Mouse (Mus musculus): ENCODE measurements at regions not wholly inside any gene's neighbourhood (a gene's known extent, or its start where the extent isn't known, plus 50 kb on each side); places are given as distances from the start of the nearest gene placed in this dataset.

GRCm38 (mm10) chr11:39550066-39550465, 1144.9 kb downstream of the Mat2b start:
- Histone ChIP-seq H3K4me1 (ENCODE audit: control insufficient read depth, insufficient read depth, low read length) (no peaks in the 10 kb centered on the region), H3K9ac (ENCODE audit: low read depth, low read length) (no peak overlapping the region), H3K27me3 (replicated peaks; ENCODE audit: control insufficient read depth, insufficient read depth, low read length) (no peaks in the 10 kb centered on the region), H3K4me2 (ENCODE audit: low read depth, low read length) (no peak overlapping the region), H3K27ac (ENCODE audit: low read length) (no peak overlapping the region), H3K36me3 (ENCODE audit: control insufficient read depth, insufficient read depth, low read length) (no peaks in the 10 kb centered on the region), H3K9me3 (ENCODE audit: control insufficient read depth, low read length) (no peaks in the 10 kb centered on the region), H3K4me3 (ENCODE audit: low read length) (no peak overlapping the region)
- 73% methylated on average over 3 of the region's 3 CpGs for WGBS
- ATAC-seq = no peak

DNA sequence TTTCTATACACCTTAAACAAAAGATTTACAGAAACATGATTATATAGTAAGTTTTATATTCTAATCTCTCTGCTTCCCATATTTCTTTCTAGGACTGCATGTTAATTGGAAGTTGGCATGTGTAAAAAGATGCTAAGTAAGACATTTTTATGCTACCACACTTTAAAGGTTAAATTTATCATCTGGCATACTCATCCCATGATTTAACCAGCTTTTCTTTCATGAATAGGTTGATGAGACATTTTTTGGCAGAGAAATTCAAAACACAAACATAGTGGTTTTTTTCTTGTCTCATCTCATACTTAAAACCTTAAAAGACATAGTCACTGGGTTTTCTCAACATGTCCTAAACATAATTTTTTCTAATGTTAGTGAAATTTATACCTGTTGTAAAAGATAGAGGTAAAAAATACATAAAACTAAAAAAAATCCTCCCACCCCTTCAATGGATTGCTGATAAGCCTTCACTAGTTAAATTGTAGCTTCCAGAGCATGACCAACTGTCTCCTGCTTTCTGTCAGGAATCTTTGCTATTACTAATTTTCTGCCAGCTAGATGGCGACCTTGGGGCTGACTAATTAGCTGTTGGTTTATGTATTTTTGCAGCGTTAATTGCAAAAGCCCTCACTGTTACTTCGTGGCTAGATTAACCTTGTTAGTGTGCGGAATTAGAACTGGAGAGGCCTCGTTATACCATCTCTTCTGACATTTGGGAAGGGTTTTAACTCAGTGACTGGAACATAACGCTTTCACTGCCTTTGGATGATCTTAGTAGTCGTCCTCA, 1169.9 kb downstream of the Mat2b start:
- 58% methylated on average over 7 of the region's 7 CpGs for WGBS
- no peaks in the 10 kb centered on the region for H3K27me3 ChIP-seq (replicated peaks; ENCODE audit: control insufficient read depth, insufficient read depth, low read length)

GRCm38 (mm10) chr11:39495253-39495652, 1199.8 kb downstream of the Mat2b start:
- Histone ChIP-seq H3K4me2 (ENCODE audit: low read depth, low read length) (no peak overlapping the region), H3K9ac (ENCODE audit: low read depth, low read length) (no peak overlapping the region), H3K27me3 (replicated peaks; ENCODE audit: control insufficient read depth, insufficient read depth, low read length) (no peaks in the 10 kb centered on the region), H3K36me3 (ENCODE audit: control insufficient read depth, insufficient read depth, low read length) (no peaks in the 10 kb centered on the region), H3K4me1 (ENCODE audit: control insufficient read depth, insufficient read depth, low read length) (no peaks in the 10 kb centered on the region), H3K4me3 (ENCODE audit: low read length) (no peak overlapping the region), H3K9me3 (ENCODE audit: control insufficient read depth, low read length) (no peaks in the 10 kb centered on the region), H3K27ac (ENCODE audit: low read length) (no peak overlapping the region)
- WGBS = 36% methylated on average over 4 of the region's 4 CpGs
- no peak for ATAC-seq

More for the DNA sequence above, 1169.9 kb downstream of the Mat2b start:
- Histone ChIP-seq H3K36me3 (ENCODE audit: control insufficient read depth, insufficient read depth, low read length) (no peaks in the 10 kb centered on the region), H3K4me3 (ENCODE audit: low read length) (no peak overlapping the region), H3K27ac (ENCODE audit: low read length) (no peak overlapping the region), H3K9me3 (ENCODE audit: control insufficient read depth, low read length) (no peaks in the 10 kb centered on the region), H3K4me1 (ENCODE audit: control insufficient read depth, insufficient read depth, low read length) (no peaks in the 10 kb centered on the region), H3K9ac (ENCODE audit: low read depth, low read length) (no peak overlapping the region), H3K4me2 (ENCODE audit: low read depth, low read length) (no peak overlapping the region)
- no peak for ATAC-seq

DNA sequence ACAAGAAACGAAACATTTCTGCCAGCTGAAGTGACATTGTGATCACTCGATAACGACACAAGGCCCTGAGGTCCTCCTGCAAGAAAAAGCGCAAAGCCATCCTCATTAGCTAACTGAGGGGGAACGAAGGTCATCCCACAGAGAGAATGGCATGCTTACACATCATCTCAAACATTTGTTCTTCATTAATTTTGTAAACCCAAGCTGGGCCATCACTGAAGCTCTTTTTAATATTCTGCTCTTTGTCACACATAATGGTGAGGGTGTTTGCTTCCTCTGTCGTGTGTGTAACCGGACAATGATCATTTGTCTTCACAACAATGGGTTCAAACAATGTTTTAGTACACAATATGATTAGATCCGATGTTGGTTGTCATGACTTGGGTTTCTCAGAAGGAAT, 1217.9 kb downstream of the Mat2b start:
- Histone ChIP-seq H3K4me1 (ENCODE audit: control insufficient read depth, insufficient read depth, low read length) (no peaks in the 10 kb centered on the region), H3K27me3 (replicated peaks; ENCODE audit: control insufficient read depth, insufficient read depth, low read length) (no peaks in the 10 kb centered on the region), H3K4me2 (ENCODE audit: low read depth, low read length) (no peak overlapping the region), H3K9ac (ENCODE audit: low read depth, low read length) (no peak overlapping the region), H3K27ac (ENCODE audit: low read length) (no peak overlapping the region), H3K4me3 (ENCODE audit: low read length) (no peak overlapping the region), H3K36me3 (ENCODE audit: control insufficient read depth, insufficient read depth, low read length) (no peaks in the 10 kb centered on the region), H3K9me3 (ENCODE audit: control insufficient read depth, low read length) (no peaks in the 10 kb centered on the region)
- ATAC-seq = no peak
- WGBS = 66% methylated on average over 8 of the region's 8 CpGs

DNA sequence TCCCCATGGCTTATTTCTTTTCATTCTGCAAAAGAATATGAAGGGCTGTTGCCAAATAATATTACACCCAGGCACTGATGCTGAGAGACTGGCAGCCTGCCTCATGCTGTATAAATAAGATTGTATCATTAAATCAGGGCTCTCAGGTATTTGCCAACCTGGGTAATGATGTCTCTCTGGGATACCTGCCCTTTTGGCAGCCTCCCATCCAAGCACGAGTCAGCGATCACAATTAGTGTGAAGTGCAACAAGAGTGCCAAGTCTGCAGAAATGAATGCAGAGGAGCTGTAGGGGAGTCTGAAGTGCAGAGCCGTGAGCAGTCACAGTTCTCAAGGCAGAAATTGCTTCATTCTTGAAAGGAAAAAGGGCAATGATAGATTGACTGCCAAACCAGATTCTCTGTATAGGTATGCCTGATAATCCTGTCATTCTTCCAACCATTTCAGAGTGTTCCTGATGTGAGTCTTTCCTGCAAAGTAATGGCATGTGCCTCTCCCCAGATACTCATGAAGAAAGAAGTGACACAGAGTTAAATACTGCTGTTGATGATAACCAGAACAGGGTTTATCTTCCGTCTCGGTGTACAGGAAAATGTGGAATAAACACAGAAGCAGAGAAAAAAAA, 1241.6 kb downstream of the Mat2b start:
- H3K4me3 ChIP-seq (ENCODE audit: low read length) = no peak overlapping the region
- H3K27me3 ChIP-seq (replicated peaks; ENCODE audit: control insufficient read depth, insufficient read depth, low read length) = no peaks in the 10 kb centered on the region
- H3K4me2 ChIP-seq (ENCODE audit: low read depth, low read length) = no peak overlapping the region
- WGBS = 51% methylated on average over 5 of the region's 5 CpGs
- no peak overlapping the region for H3K9ac ChIP-seq (ENCODE audit: low read depth, low read length)
- H3K9me3 ChIP-seq (ENCODE audit: control insufficient read depth, low read length) = no peaks in the 10 kb centered on the region
- H3K27ac ChIP-seq (ENCODE audit: low read length) = no peak overlapping the region
- no peaks in the 10 kb centered on the region for H3K36me3 ChIP-seq (ENCODE audit: control insufficient read depth, insufficient read depth, low read length)
- no peaks in the 10 kb centered on the region for H3K4me1 ChIP-seq (ENCODE audit: control insufficient read depth, insufficient read depth, low read length)
- ATAC-seq = no peak

DNA sequence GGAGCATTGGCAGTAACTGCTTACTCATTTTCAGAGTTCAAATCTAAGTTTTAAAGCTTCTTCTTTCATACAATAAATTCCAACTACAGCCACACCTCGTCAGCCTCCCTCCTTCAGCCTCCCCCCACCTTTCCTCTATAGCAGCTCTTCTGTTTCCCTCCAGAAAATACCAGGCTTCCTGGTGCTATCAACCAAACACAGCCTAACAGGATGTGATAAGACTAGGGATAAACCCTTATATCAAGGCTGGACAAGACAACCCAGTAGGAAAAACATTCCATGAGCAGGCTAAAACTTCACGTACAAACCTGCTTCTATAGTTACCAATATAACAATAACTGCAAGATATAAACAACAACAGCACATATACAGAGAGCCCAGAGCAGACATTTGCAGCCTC, 1248.6 kb downstream of the Mat2b start:
- no peaks in the 10 kb centered on the region for H3K9me3 ChIP-seq (ENCODE audit: control insufficient read depth, low read length)
- no peak for ATAC-seq
- H3K27ac ChIP-seq (ENCODE audit: low read length) = no peak overlapping the region
- H3K4me3 ChIP-seq (ENCODE audit: low read length) = no peak overlapping the region
- H3K4me2 ChIP-seq (ENCODE audit: low read depth, low read length) = no peak overlapping the region
- no peaks in the 10 kb centered on the region for H3K27me3 ChIP-seq (replicated peaks; ENCODE audit: control insufficient read depth, insufficient read depth, low read length)
- no peak overlapping the region for H3K9ac ChIP-seq (ENCODE audit: low read depth, low read length)
- no peaks in the 10 kb centered on the region for H3K36me3 ChIP-seq (ENCODE audit: control insufficient read depth, insufficient read depth, low read length)
- WGBS = 58% methylated on average over 2 of the region's 2 CpGs
- no peaks in the 10 kb centered on the region for H3K4me1 ChIP-seq (ENCODE audit: control insufficient read depth, insufficient read depth, low read length)

GRCm38 (mm10) chr11:39411691-39412090, 1283.3 kb downstream of the Mat2b start:
- no peak overlapping the region for H3K9ac ChIP-seq (ENCODE audit: low read depth, low read length)
- H3K27me3 ChIP-seq (replicated peaks; ENCODE audit: control insufficient read depth, insufficient read depth, low read length) = no peaks in the 10 kb centered on the region
- ATAC-seq = no peak
- no peak overlapping the region for H3K27ac ChIP-seq (ENCODE audit: low read length)
- no peak overlapping the region for H3K4me2 ChIP-seq (ENCODE audit: low read depth, low read length)
- H3K4me1 ChIP-seq (ENCODE audit: control insufficient read depth, insufficient read depth, low read length) = no peaks in the 10 kb centered on the region
- H3K4me3 ChIP-seq (ENCODE audit: low read length) = no peak overlapping the region
- WGBS = 83% methylated on average over 2 of the region's 2 CpGs
- H3K36me3 ChIP-seq (ENCODE audit: control insufficient read depth, insufficient read depth, low read length) = no peaks in the 10 kb centered on the region
- H3K9me3 ChIP-seq (ENCODE audit: control insufficient read depth, low read length) = no peaks in the 10 kb centered on the region

- no peak overlapping the region for H3K4me2 ChIP-seq (ENCODE audit: low read depth, low read length)
- WGBS = 87% methylated on average over 2 of the region's 2 CpGs
- H3K36me3 ChIP-seq (ENCODE audit: control insufficient read depth, insufficient read depth, low read length) = no peaks in the 10 kb centered on the region
- no peak overlapping the region for H3K27ac ChIP-seq (ENCODE audit: low read length)
- H3K4me1 ChIP-seq (ENCODE audit: control insufficient read depth, insufficient read depth, low read length) = no peaks in the 10 kb centered on the region
- no peaks in the 10 kb centered on the region for H3K27me3 ChIP-seq (replicated peaks; ENCODE audit: control insufficient read depth, insufficient read depth, low read length)
- H3K9ac ChIP-seq (ENCODE audit: low read depth, low read length) = no peak overlapping the region
- H3K9me3 ChIP-seq (ENCODE audit: control insufficient read depth, low read length) = no peaks in the 10 kb centered on the region
- H3K4me3 ChIP-seq (ENCODE audit: low read length) = no peak overlapping the region
- no peak for ATAC-seq
These were observed 1283.8 kb downstream of the Mat2b start for GRCm38 (mm10) chr11:39411182-39411581.

DNA sequence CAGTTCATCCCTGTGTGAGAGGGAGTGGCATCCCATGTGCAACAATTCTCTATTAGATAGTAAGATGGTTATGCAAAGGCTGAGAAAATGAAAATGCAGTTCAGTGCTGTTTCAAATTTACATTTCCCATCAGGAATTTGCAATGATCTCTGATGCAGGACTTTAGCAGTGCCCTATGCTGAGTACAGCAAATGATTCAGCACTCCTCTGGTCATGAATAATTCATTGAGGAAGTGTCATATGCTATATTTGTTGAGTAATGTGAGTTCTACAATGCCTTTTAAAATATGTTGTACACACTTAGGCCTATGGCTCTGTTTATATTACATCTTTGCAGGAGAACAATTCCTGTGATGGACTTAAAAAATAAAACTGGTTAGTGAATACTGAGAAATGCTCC, 1330.2 kb downstream of the Mat2b start:
- H3K36me3 ChIP-seq (ENCODE audit: control insufficient read depth, insufficient read depth, low read length) = no peaks in the 10 kb centered on the region
- ATAC-seq = no peak
- no peaks in the 10 kb centered on the region for H3K27me3 ChIP-seq (replicated peaks; ENCODE audit: control insufficient read depth, insufficient read depth, low read length)
- no peaks in the 10 kb centered on the region for H3K4me1 ChIP-seq (ENCODE audit: control insufficient read depth, insufficient read depth, low read length)
- H3K4me3 ChIP-seq (ENCODE audit: low read length) = no peak overlapping the region
- H3K27ac ChIP-seq (ENCODE audit: low read length) = no peak overlapping the region
- H3K9ac ChIP-seq (ENCODE audit: low read depth, low read length) = no peak overlapping the region
- no peak overlapping the region for H3K4me2 ChIP-seq (ENCODE audit: low read depth, low read length)
- H3K9me3 ChIP-seq (ENCODE audit: control insufficient read depth, low read length) = no peaks in the 10 kb centered on the region

- WGBS = 13% methylated on average over 1 of the region's 1 CpGs
- H3K36me3 ChIP-seq (ENCODE audit: control insufficient read depth, insufficient read depth, low read length) = no peaks in the 10 kb centered on the region
- H3K27ac ChIP-seq (ENCODE audit: low read length) = no peak overlapping the region
- H3K4me1 ChIP-seq (ENCODE audit: control insufficient read depth, insufficient read depth, low read length) = no peaks in the 10 kb centered on the region
- no peak for ATAC-seq
- H3K9me3 ChIP-seq (ENCODE audit: control insufficient read depth, low read length) = no peaks in the 10 kb centered on the region
- H3K4me3 ChIP-seq (ENCODE audit: low read length) = no peak overlapping the region
- no peak overlapping the region for H3K4me2 ChIP-seq (ENCODE audit: low read depth, low read length)
- no peaks in the 10 kb centered on the region for H3K27me3 ChIP-seq (replicated peaks; ENCODE audit: control insufficient read depth, insufficient read depth, low read length)
- H3K9ac ChIP-seq (ENCODE audit: low read depth, low read length) = no peak overlapping the region
These were observed 1344.4 kb downstream of the Mat2b start for GRCm38 (mm10) chr11:39350616-39351015.
